Mouse (Mus musculus) myocyte (in vitro differentiated cells): ENCODE measurements at regions not wholly inside any gene's neighbourhood (a gene's known extent, or its start where the extent isn't known, plus 50 kb on each side); places are given as distances from the start of the nearest gene placed in this dataset.

ENCODE experiments used
- H3K27me3 ChIP-seq: one replicate; pipeline ENCODE4 v1.6.1; 2011; ENCODE audit not compliant: control insufficient read depth, insufficient read depth, insufficient read length
- H3K36me3 ChIP-seq: one replicate; pipeline ENCODE4 v1.6.1; 2011; ENCODE audit not compliant: control insufficient read depth, insufficient read depth
- H3K4me2 ChIP-seq: one replicate; pipeline ENCODE4 v1.6.1; 2011; ENCODE audit warnings: low read depth, control low read depth
- H3K4me3 ChIP-seq: one replicate; pipeline ENCODE4 v1.5.1; 2011; ENCODE audit warnings: mild to moderate bottlenecking, control low read depth, moderate library complexity
- H3K79me2 ChIP-seq: one replicate; pipeline ENCODE4 v1.6.1; 2011; ENCODE audit not compliant: control insufficient read depth, insufficient read depth
- H3ac ChIP-seq: one replicate; pipeline ENCODE4 v1.6.1; 2011; ENCODE audit not compliant: control insufficient read depth, insufficient read length
- CEBPB ChIP-seq: IDR thresholded peaks from 2 replicates; pipeline ENCODE4 v1.6.1; 2011; ENCODE audit warnings: mild to moderate bottlenecking, moderate library complexity; ENCODE audit not compliant: poor library complexity, insufficient read depth, severe bottlenecking
- E2F4 ChIP-seq: IDR thresholded peaks from one replicate; pipeline ENCODE4 v1.6.1; 2011; ENCODE audit warnings: mild to moderate bottlenecking, control low read depth, moderate library complexity; ENCODE audit not compliant: insufficient read depth
- MAX ChIP-seq: IDR thresholded peaks from one replicate; pipeline ENCODE4 v1.6.1; 2011; ENCODE audit warnings: low read depth, mild to moderate bottlenecking, control low read depth
- MYOD1 ChIP-seq, 3 experiments: IDR thresholded peaks; one replicate each; pipeline ENCODE4 v1.6.1; 2011; ENCODE audit warnings: control low read depth in 2 of 3, low read depth in 2 of 3, mild to moderate bottlenecking in 2 of 3, moderate library complexity in 1 of 3; ENCODE audit not compliant: insufficient read length in 2 of 3, control insufficient read depth in 1 of 3
- MYOG ChIP-seq, 3 experiments: IDR thresholded peaks; one replicate each; pipeline ENCODE4 v1.6.1; 2011; ENCODE audit warnings: control low read depth in 2 of 3, low read depth in 2 of 3, mild to moderate bottlenecking in 2 of 3; ENCODE audit not compliant: insufficient read length in 2 of 3, control insufficient read depth in 1 of 3, insufficient read depth in 1 of 3
- POLR2A ChIP-seq: IDR thresholded peaks from one replicate; pipeline ENCODE4 v1.6.1; 2011; ENCODE audit warnings: low read depth, mild to moderate bottlenecking, control low read depth, moderate library complexity; ENCODE audit not compliant: insufficient read length
- POLR2AphosphoS2 ChIP-seq: IDR thresholded peaks from one replicate; pipeline ENCODE4 v1.6.1; 2011; ENCODE audit warnings: low read depth, control low read depth; ENCODE audit not compliant: insufficient read length
- REST ChIP-seq: IDR thresholded peaks from one replicate; pipeline ENCODE4 v1.6.1; 2011; ENCODE audit warnings: mild to moderate bottlenecking, control low read depth, moderate library complexity; ENCODE audit not compliant: insufficient read depth, insufficient read length
- SRF ChIP-seq: IDR thresholded peaks from one replicate; pipeline ENCODE4 v1.6.1; 2011; ENCODE audit warnings: low read depth; ENCODE audit not compliant: control insufficient read depth, insufficient read length
- TCF12 ChIP-seq: IDR thresholded peaks from one replicate; pipeline ENCODE4 v1.6.1; 2011; ENCODE audit warnings: mild to moderate bottlenecking, control low read depth; ENCODE audit not compliant: poor library complexity, insufficient read depth, severe bottlenecking
- TCF3 ChIP-seq: IDR thresholded peaks from one replicate; pipeline ENCODE4 v1.6.1; 2011; ENCODE audit warnings: low read depth, control low read depth; ENCODE audit not compliant: insufficient read length
- USF1 ChIP-seq: IDR thresholded peaks from one replicate; pipeline ENCODE4 v1.6.1; 2011; ENCODE audit warnings: low read depth, mild to moderate bottlenecking, control low read depth, moderate library complexity

GRCm38 (mm10) chr4:142723554-142723907, 484.3 kb upstream of the Kazn start:
- Histone ChIP-seq H3K27me3 (no peaks in the 10 kb centered on the region), H3ac (no peak overlapping the region), H3K4me3 (no peak overlapping the region), H3K4me2 (no peak overlapping the region), H3K79me2 (no peaks in the 10 kb centered on the region), H3K36me3 (no peaks in the 10 kb centered on the region)
- TF ChIP-seq TCF3: no peak
- no peak for TF ChIP-seq MYOD1 (IDR thresholded peaks at IDR 0.05; ENCODE audit: control insufficient read depth in 1 of 3, insufficient read length in 2 of 3, low read depth in 2 of 3)
- TF ChIP-seq SRF: no peak
- no peak for TF ChIP-seq CEBPB
- no peak for TF ChIP-seq POLR2AphosphoS2
- TF ChIP-seq E2F4: no peak
- TF ChIP-seq REST: no peak
- no peak for TF ChIP-seq MAX
- no peak for TF ChIP-seq TCF12

- Histone ChIP-seq H3ac (no peak overlapping the region), H3K27me3 (no peaks in the 10 kb centered on the region), H3K79me2 (no peaks in the 10 kb centered on the region), H3K4me2 (no peak overlapping the region), H3K4me3 (no peak overlapping the region), H3K36me3 (no peaks in the 10 kb centered on the region)
- TF ChIP-seq POLR2AphosphoS2 (no peak), TCF3 (no peak), MYOG (IDR thresholded peaks at IDR 0.05; ENCODE audit: control insufficient read depth in 1 of 3, insufficient read depth in 1 of 3, insufficient read length in 2 of 3, low read depth in 2 of 3) (no peak), REST (no peak), MYOD1 (IDR thresholded peaks at IDR 0.05; ENCODE audit: control insufficient read depth in 1 of 3, insufficient read length in 2 of 3, low read depth in 2 of 3) (no peak), SRF (no peak), POLR2A (no peak), MAX (no peak), E2F4 (no peak)
These were observed 483.8 kb upstream of the Kazn start for GRCm38 (mm10) chr4:142722845-142723553.

- Histone ChIP-seq H3K27me3 (no peaks in the 10 kb centered on the region), H3ac (no peak overlapping the region)
These were observed 462.4 kb upstream of the Kazn start for GRCm38 (mm10) chr4:142701606-142702005.

DNA sequence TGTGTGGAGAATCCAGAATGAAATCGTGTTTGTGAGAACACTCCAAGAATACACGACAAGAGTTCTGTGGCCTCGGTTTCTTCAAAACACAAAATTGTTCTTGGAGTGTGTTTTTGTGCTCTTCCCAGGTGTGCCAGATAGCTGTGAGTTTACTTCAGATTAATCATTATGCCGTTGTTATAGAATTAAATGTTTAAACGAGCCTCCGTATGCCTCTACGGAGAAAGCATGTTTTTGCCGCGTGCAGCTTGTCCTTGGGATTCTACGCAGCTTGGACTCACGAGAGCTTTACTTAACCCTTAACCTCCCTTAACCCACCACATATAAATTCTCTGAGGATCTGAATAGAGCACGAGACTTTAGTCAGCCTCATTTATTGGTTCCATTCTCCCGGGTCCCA, 455.7 kb upstream of the Kazn start:
- Histone ChIP-seq H3ac (no peak overlapping the region), H3K36me3 (no peaks in the 10 kb centered on the region), H3K4me2 (no peak overlapping the region), H3K4me3 (no peak overlapping the region), H3K79me2 (no peaks in the 10 kb centered on the region), H3K27me3 (no peaks in the 10 kb centered on the region)
- TF ChIP-seq MYOD1 (IDR thresholded peaks at IDR 0.05; ENCODE audit: control insufficient read depth in 1 of 3, insufficient read length in 2 of 3, low read depth in 2 of 3): no peak
- no peak for TF ChIP-seq CEBPB
- TF ChIP-seq TCF3: no peak
- no peak for TF ChIP-seq SRF

More at GRCm38 (mm10) chr4:142701606-142702005, 462.4 kb upstream of the Kazn start:
- no peaks in the 10 kb centered on the region for H3K79me2 ChIP-seq
- no peak overlapping the region for H3K4me3 ChIP-seq
- H3K4me2 ChIP-seq: no peak overlapping the region
- H3K36me3 ChIP-seq: no peaks in the 10 kb centered on the region
- TF ChIP-seq E2F4 (no peak), TCF3 (no peak), MAX (no peak), SRF (no peak), CEBPB (no peak), USF1 (no peak), POLR2AphosphoS2 (no peak)

GRCm38 (mm10) chr4:142688241-142688640, 449.0 kb upstream of the Kazn start:
- Histone ChIP-seq H3K4me2 (no peak overlapping the region), H3K4me3 (no peak overlapping the region), H3K79me2 (no peaks in the 10 kb centered on the region), H3K27me3 (no peaks in the 10 kb centered on the region), H3ac (no peak overlapping the region), H3K36me3 (no peaks in the 10 kb centered on the region)
- TF ChIP-seq TCF3 (no peak), POLR2A (no peak), POLR2AphosphoS2 (no peak), REST (no peak), MAX (no peak), USF1 (no peak), E2F4 (no peak), MYOD1 (IDR thresholded peaks at IDR 0.05; ENCODE audit: control insufficient read depth in 1 of 3, insufficient read length in 2 of 3, low read depth in 2 of 3) (no peak), TCF12 (no peak)
